Mouse (Mus musculus): Measurements from ENCODE around the gene Gria1. TPM values are rescaled to one million over a fixed set of nuclear protein-coding genes. Genes with fewer than 3 reads are reported as not detected.

The Gria1 gene
- polyA plus RNA-seq, 1 experiment, result 38.1 TPM

- no peak for TF ChIP-seq CTCF (IDR thresholded peaks at IDR 0.05; ENCODE audit: borderline replicate concordance, extremely low read depth, insufficient read depth, insufficient read length)
- TF ChIP-seq POLR2A (IDR thresholded peaks at IDR 0.05; ENCODE audit: borderline replicate concordance, extremely low read depth, insufficient read depth, insufficient read length, poor library complexity, severe bottlenecking), result no peak
- peak; percentile 21 for DNase-seq (ENCODE audit: low read depth)
These were observed 163.0 kb downstream of the Gria1 start for GRCm38 (mm10) chr11:57174165-57174564.

- TF ChIP-seq POLR2A (IDR thresholded peaks at IDR 0.05; ENCODE audit: borderline replicate concordance, extremely low read depth, insufficient read depth, insufficient read length, poor library complexity, severe bottlenecking), result no peak
- peak; percentile 52; the same call in 1 of the 2 replicates for TF ChIP-seq CTCF (IDR thresholded peaks at IDR 0.05; ENCODE audit: borderline replicate concordance, extremely low read depth, insufficient read depth, insufficient read length)
- no peak for DNase-seq (ENCODE audit: low read depth)
These were observed 165.4 kb downstream of the Gria1 start for GRCm38 (mm10) chr11:57176552-57176951.

- no peak for TF ChIP-seq CTCF (IDR thresholded peaks at IDR 0.05; ENCODE audit: borderline replicate concordance, extremely low read depth, insufficient read depth, insufficient read length)
- TF ChIP-seq POLR2A (IDR thresholded peaks at IDR 0.05; ENCODE audit: borderline replicate concordance, extremely low read depth, insufficient read depth, insufficient read length, poor library complexity, severe bottlenecking), result no peak
- DNase-seq (ENCODE audit: low read depth), result no peak
These were observed 173.0 kb downstream of the Gria1 start for GRCm38 (mm10) chr11:57184216-57184615.

GRCm38 (mm10) chr11:57185110-57185509 lies 173.9 kb downstream of the Gria1 start:
- peak; percentile 37 for DNase-seq (ENCODE audit: low read depth)
- TF ChIP-seq CTCF (IDR thresholded peaks at IDR 0.05; ENCODE audit: borderline replicate concordance, extremely low read depth, insufficient read depth, insufficient read length) (no peak), POLR2A (IDR thresholded peaks at IDR 0.05; ENCODE audit: borderline replicate concordance, extremely low read depth, insufficient read depth, insufficient read length, poor library complexity, severe bottlenecking) (no peak)

GRCm38 (mm10) chr11:57189391-57189790 lies 178.2 kb downstream of the Gria1 start:
- TF ChIP-seq CTCF (IDR thresholded peaks at IDR 0.05; ENCODE audit: borderline replicate concordance, extremely low read depth, insufficient read depth, insufficient read length) (no peak), POLR2A (IDR thresholded peaks at IDR 0.05; ENCODE audit: borderline replicate concordance, extremely low read depth, insufficient read depth, insufficient read length, poor library complexity, severe bottlenecking) (no peak)
- DNase-seq (ENCODE audit: low read depth), result no peak

GRCm38 (mm10) chr11:57194746-57195145 lies 183.6 kb downstream of the Gria1 start:
- no peak for DNase-seq (ENCODE audit: low read depth)

GRCm38 (mm10) chr11:57201245-57201976 lies 190.2 kb downstream of the Gria1 start:
- TF ChIP-seq CTCF (IDR thresholded peaks at IDR 0.05; ENCODE audit: borderline replicate concordance, extremely low read depth, insufficient read depth, insufficient read length) (no peak), POLR2A (IDR thresholded peaks at IDR 0.05; ENCODE audit: borderline replicate concordance, extremely low read depth, insufficient read depth, insufficient read length, poor library complexity, severe bottlenecking) (no peak)

More at GRCm38 (mm10) chr11:57194746-57195145, 183.6 kb downstream of the Gria1 start:
- no peak for TF ChIP-seq CTCF (IDR thresholded peaks at IDR 0.05; ENCODE audit: borderline replicate concordance, extremely low read depth, insufficient read depth, insufficient read length)
- TF ChIP-seq POLR2A (IDR thresholded peaks at IDR 0.05; ENCODE audit: borderline replicate concordance, extremely low read depth, insufficient read depth, insufficient read length, poor library complexity, severe bottlenecking), result no peak

GRCm38 (mm10) chr11:57204371-57204770 lies 193.2 kb downstream of the Gria1 start:
- TF ChIP-seq CTCF (IDR thresholded peaks at IDR 0.05; ENCODE audit: borderline replicate concordance, extremely low read depth, insufficient read depth, insufficient read length) (peak; percentile 15; the same call in 1 of the 2 replicates), POLR2A (IDR thresholded peaks at IDR 0.05; ENCODE audit: borderline replicate concordance, extremely low read depth, insufficient read depth, insufficient read length, poor library complexity, severe bottlenecking) (no peak)
- DNase-seq (ENCODE audit: low read depth), result peak; percentile 53

More at GRCm38 (mm10) chr11:57201245-57201976, 190.2 kb downstream of the Gria1 start:
- no peak for DNase-seq (ENCODE audit: low read depth)

GRCm38 (mm10) chr11:57207260-57207659 lies 196.1 kb downstream of the Gria1 start:
- TF ChIP-seq POLR2A (IDR thresholded peaks at IDR 0.05; ENCODE audit: borderline replicate concordance, extremely low read depth, insufficient read depth, insufficient read length, poor library complexity, severe bottlenecking) (no peak), CTCF (IDR thresholded peaks at IDR 0.05; ENCODE audit: borderline replicate concordance, extremely low read depth, insufficient read depth, insufficient read length) (no peak)
- DNase-seq (ENCODE audit: low read depth), result no peak

GRCm38 (mm10) chr11:57214079-57214478 lies 202.9 kb downstream of the Gria1 start:
- TF ChIP-seq POLR2A (IDR thresholded peaks at IDR 0.05; ENCODE audit: borderline replicate concordance, extremely low read depth, insufficient read depth, insufficient read length, poor library complexity, severe bottlenecking) (no peak), CTCF (IDR thresholded peaks at IDR 0.05; ENCODE audit: borderline replicate concordance, extremely low read depth, insufficient read depth, insufficient read length) (no peak)
- peak; percentile 44 for DNase-seq (ENCODE audit: low read depth)

- no peak for DNase-seq (ENCODE audit: low read depth)
- no peak for TF ChIP-seq CTCF (IDR thresholded peaks at IDR 0.05; ENCODE audit: borderline replicate concordance, extremely low read depth, insufficient read depth, insufficient read length)
- no peak for TF ChIP-seq POLR2A (IDR thresholded peaks at IDR 0.05; ENCODE audit: borderline replicate concordance, extremely low read depth, insufficient read depth, insufficient read length, poor library complexity, severe bottlenecking)
These were observed 203.4 kb downstream of the Gria1 start for GRCm38 (mm10) chr11:57214583-57214982.
